Mouse (Mus musculus) stomach, embryonic 16.5 days (tissue): ENCODE measurements around the gene Eepd1. TPM values are rescaled to one million over a fixed set of nuclear protein-coding genes. Genes with fewer than 3 reads are reported as not detected.

Experiments
- ATAC-seq: fragments of 200-750 bp; cut with Nextera tagmentation; 2 replicates; pipeline ENCODE4 v1.8.0; 2017; ENCODE audit warnings: moderate number of reproducible peaks, moderate TSS enrichment; ENCODE audit not compliant: insufficient read depth, low FRiP score
- H3K27ac ChIP-seq: fragments of 300-500 bp; sonication (generic); 2 replicates; pipeline ENCODE4 v1.5.1; 2014; ENCODE audit warnings: low read length
- H3K27me3 ChIP-seq: fragments of 300-500 bp; sonication (generic); 2 replicates; pipeline ENCODE4 v1.6.1; 2014; ENCODE audit warnings: low read length, control low read depth, mixed read lengths; ENCODE audit not compliant: control insufficient read depth, insufficient read depth
- H3K36me3 ChIP-seq: fragments of 300-500 bp; sonication (generic); 2 replicates; pipeline ENCODE4 v1.6.1; 2014; ENCODE audit warnings: low read length; ENCODE audit not compliant: control insufficient read depth, insufficient read depth
- H3K4me1 ChIP-seq: fragments of 300-500 bp; sonication (generic); 2 replicates; pipeline ENCODE4 v1.6.1; 2014; ENCODE audit warnings: low read length, control low read depth, mixed read lengths; ENCODE audit not compliant: control insufficient read depth, insufficient read depth
- H3K4me2 ChIP-seq: fragments of 300-500 bp; sonication (generic); 2 replicates; pipeline ENCODE4 v1.6.1; 2014; ENCODE audit warnings: low read depth, low read length, mixed read lengths
- H3K4me3 ChIP-seq: fragments of 300-500 bp; sonication (generic); replicated peaks from 2 replicates; pipeline ENCODE4 v1.5.1; 2014; ENCODE audit warnings: mild to moderate bottlenecking, low read length
- H3K9ac ChIP-seq: fragments of 300-500 bp; sonication (generic); 2 replicates; pipeline ENCODE4 v1.6.1; 2014; ENCODE audit warnings: low read length
- H3K9me3 ChIP-seq: fragments of 300-500 bp; sonication (generic); replicated peaks from 2 replicates; pipeline ENCODE4 v1.6.1; 2016; ENCODE audit warnings: low read length, control low read depth; ENCODE audit not compliant: control insufficient read depth
- WGBS: fragments of 180-500 bp; shearing (Covaris S2); extraction: QIAGEN DNeasy Blood & Tissue Kit; methylation state at CpG from one replicate; pipeline ENCODE4 v1.1.7; 2014; 5-methylcytosine and 5-hydroxymethylcytosine counted together
- polyA plus RNA-seq: library from polyadenylated mRNA; unstranded; fragments of >200 nt; fragmentation: Nextera tagmentation; extraction: Ambion mirVana; gene quantifications from 2 replicates; pipeline ENCODE4 v1.2.1, GENCODE M21; 2015

The Eepd1 gene
- polyA plus RNA-seq, 1 experiment from 2014 or later, result 14.9 TPM

DNA sequence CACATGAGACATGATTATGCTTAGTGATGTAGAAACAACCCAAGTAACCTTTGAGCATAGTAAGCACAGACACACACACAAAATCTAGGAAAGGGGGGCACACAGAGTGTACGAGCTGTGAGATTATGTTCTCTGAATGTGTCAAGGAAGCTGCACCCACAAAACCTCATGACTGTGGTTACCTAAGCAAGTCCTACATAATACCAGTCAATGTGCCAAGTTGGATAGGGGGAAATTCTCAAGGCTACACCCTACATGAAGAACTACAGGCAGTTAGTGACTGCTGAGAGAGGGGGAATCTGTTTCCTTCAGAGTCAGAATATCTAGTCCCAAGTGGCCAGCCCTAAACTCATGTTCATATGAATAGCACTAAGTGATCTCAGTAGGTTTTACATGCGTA lies 58.1 kb downstream of the Eepd1 start:
- H3K9ac ChIP-seq, result no peak overlapping the region
- ATAC-seq, result no peak
- WGBS, result 92% methylated on average over 2 of the region's 2 CpGs
- H3K4me3 ChIP-seq, result no peak overlapping the region
- no peaks in the 10 kb centered on the region for H3K4me1 ChIP-seq
- H3K4me2 ChIP-seq, result no peak overlapping the region
- no peaks in the 10 kb centered on the region for H3K9me3 ChIP-seq
- H3K27ac ChIP-seq, result no peak overlapping the region
- no peaks in the 10 kb centered on the region for H3K27me3 ChIP-seq
- H3K36me3 ChIP-seq, result no peaks in the 10 kb centered on the region

DNA sequence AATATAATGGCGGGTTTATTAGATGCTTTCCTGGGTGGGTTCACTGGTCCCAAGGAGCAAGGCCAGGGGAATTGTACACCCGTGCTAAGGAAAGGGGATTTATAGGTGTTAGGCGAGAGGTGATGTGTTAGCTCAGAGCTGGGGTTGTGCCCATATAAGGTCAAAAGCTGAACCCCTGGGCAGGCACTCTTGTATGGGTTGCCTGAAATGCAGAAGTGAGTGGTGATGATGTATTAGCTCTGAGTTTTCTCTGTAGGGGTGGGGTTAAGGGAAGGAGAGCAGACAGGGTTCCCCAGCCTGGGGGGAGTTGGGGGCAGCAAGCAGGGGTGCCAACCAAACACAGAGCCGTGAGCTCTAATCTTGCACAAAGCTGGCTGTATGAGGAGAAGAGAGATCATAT lies 60.0 kb downstream of the Eepd1 start:
- WGBS, result 66% methylated on average over 4 of the region's 4 CpGs
- no peaks in the 10 kb centered on the region for H3K27me3 ChIP-seq
- no peak overlapping the region for H3K4me2 ChIP-seq
- H3K36me3 ChIP-seq, result no peaks in the 10 kb centered on the region
- ATAC-seq, result no peak
- no peak overlapping the region for H3K9ac ChIP-seq
- no peak overlapping the region for H3K27ac ChIP-seq
- H3K4me1 ChIP-seq, result no peaks in the 10 kb centered on the region
- no peaks in the 10 kb centered on the region for H3K9me3 ChIP-seq
- no peak overlapping the region for H3K4me3 ChIP-seq

- no peaks in the 10 kb centered on the region for H3K36me3 ChIP-seq
- WGBS, result 95% methylated on average over 2 of the region's 2 CpGs
- ATAC-seq, result no peak
- no peak overlapping the region for H3K4me3 ChIP-seq
- H3K4me1 ChIP-seq, result no peaks in the 10 kb centered on the region
- no peaks in the 10 kb centered on the region for H3K9me3 ChIP-seq
- H3K27me3 ChIP-seq, result no peaks in the 10 kb centered on the region
- no peak overlapping the region for H3K9ac ChIP-seq
- no peak overlapping the region for H3K27ac ChIP-seq
- no peak overlapping the region for H3K4me2 ChIP-seq
Observed at GRCm38 (mm10) chr9:25545212-25545611, 63.9 kb downstream of the Eepd1 start.

DNA sequence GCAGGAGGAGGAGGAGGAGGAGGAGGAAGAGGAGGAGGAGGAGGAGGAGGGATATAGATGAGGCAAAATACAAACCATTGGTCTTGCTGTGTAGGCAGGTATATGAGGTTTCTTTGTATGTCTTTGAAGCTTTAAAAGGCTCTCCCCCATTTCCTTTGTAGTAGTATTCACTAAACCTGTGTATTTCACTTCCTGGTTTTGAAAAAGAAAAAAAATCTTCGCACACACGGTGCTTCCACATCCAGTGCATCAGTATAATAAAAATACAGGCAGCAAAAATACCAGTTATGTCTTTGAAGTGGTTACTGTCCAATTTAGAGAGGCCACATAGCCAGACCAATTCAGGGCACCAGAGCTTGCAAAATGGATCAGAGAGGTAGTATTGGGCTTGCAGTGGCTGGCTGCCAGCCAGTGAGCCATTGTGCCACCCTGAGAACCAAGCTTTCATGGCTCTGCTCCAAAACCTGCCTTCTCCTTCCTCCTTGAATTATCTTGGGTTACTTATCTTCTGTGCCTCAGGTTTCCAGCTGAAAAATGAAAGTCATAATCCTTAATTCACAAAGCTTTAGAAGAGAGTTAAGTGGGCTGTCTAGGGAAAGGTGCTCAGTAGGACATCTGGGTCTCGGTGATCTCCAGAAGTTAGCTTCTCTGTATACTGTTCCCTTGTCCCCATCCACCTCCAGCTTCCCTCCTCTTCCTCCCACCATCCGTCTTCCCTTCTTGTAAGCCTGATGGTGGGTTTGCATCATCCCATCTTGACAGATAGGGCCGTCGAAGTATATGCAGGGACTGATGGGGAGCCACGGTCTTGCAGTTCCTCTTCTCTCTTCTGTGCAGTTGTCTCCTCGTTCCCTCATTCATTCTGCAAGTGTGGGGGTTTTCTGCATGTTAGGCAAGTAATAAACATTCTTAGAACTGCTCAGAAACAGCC lies 68.0 kb downstream of the Eepd1 start:
- no peaks in the 10 kb centered on the region for H3K36me3 ChIP-seq
- no peaks in the 10 kb centered on the region for H3K27me3 ChIP-seq
- no peak overlapping the region for H3K27ac ChIP-seq
- no peak for ATAC-seq
- H3K4me2 ChIP-seq, result no peak overlapping the region
- no peaks in the 10 kb centered on the region for H3K9me3 ChIP-seq
- no peak overlapping the region for H3K9ac ChIP-seq
- H3K4me3 ChIP-seq, result no peak overlapping the region
- WGBS, result 74% methylated on average over 8 of the region's 8 CpGs
- H3K4me1 ChIP-seq, result no peaks in the 10 kb centered on the region

DNA sequence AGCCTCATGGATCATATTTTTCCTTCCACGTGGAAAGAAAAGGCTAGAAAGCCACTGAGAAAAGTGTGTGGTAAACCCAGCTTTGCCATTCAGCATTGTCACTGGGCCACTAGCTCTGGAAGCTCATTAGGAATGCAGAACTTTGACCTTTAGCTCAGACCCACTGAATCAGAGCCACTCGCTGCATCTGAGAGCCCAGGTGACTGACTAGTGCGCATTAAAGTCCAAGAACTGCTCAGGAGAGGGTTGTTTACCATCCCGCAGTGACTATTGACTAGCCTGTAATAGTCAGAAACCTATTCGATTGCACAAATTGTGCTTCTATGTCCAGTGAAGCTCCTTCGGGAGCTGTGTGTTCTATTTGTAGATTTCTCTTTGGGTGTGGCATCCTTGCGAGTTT lies 68.8 kb downstream of the Eepd1 start:
- no peaks in the 10 kb centered on the region for H3K4me1 ChIP-seq
- no peak for ATAC-seq
- no peaks in the 10 kb centered on the region for H3K9me3 ChIP-seq
- H3K4me2 ChIP-seq, result no peak overlapping the region
- no peak overlapping the region for H3K9ac ChIP-seq
- 83% methylated on average over 7 of the region's 7 CpGs for WGBS
- no peaks in the 10 kb centered on the region for H3K27me3 ChIP-seq
- no peak overlapping the region for H3K4me3 ChIP-seq
- no peak overlapping the region for H3K27ac ChIP-seq
- H3K36me3 ChIP-seq, result no peaks in the 10 kb centered on the region

DNA sequence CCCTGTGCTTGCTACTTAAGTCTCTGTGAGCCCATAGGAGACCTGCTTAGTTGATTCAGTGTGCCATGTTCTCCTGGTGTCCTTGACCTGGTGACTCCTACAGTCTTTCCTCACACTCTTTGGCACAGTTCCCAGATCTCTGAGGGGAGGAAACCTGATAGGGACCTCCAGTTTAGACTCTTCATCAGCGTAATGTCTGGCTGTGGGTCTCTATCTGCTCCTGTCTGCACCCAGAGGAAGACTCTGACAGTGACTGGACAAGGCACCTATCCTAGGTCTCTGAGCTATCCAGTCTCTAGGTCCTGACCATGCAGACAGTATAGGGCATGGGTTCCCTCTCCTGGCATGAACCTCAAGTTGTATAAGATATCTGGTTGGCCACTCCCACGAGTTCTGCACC lies 71.2 kb downstream of the Eepd1 start:
- no peak overlapping the region for H3K9ac ChIP-seq
- H3K36me3 ChIP-seq, result no peaks in the 10 kb centered on the region
- H3K4me3 ChIP-seq, result no peak overlapping the region
- no peak for ATAC-seq
- H3K4me2 ChIP-seq, result no peak overlapping the region
- H3K9me3 ChIP-seq, result no peaks in the 10 kb centered on the region
- H3K27me3 ChIP-seq, result no peaks in the 10 kb centered on the region
- WGBS, result 66% methylated on average over 2 of the region's 2 CpGs
- H3K27ac ChIP-seq, result no peak overlapping the region
- no peaks in the 10 kb centered on the region for H3K4me1 ChIP-seq

- Histone ChIP-seq H3K4me3 (no peak overlapping the region), H3K4me1 (no peaks in the 10 kb centered on the region), H3K27me3 (no peaks in the 10 kb centered on the region), H3K36me3 (no peaks in the 10 kb centered on the region), H3K9ac (no peak overlapping the region), H3K4me2 (no peak overlapping the region), H3K27ac (no peak overlapping the region), H3K9me3 (no peaks in the 10 kb centered on the region)
- 68% methylated on average over 6 of the region's 6 CpGs for WGBS
- no peak for ATAC-seq
Observed at GRCm38 (mm10) chr9:25554246-25554803, 73.0 kb downstream of the Eepd1 start.

DNA sequence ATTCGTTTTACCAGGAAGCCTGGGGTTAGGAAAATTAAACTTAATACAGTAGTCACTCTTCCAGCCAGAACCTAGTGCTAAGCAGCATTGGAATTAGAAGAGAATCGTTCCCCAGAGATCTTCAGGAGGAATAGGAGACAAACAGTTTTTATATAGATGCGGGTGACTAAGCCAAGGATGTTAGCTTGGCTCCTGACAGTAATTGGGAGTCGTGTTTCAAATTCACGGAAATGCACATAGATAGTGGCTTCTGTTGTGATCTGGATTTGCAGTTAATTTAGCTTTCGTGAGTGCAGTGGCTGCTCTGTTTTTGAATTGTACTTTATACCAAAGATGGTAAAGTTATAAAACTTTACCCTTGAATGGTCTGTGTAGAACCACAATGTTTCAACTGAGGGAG lies 73.9 kb downstream of the Eepd1 start:
- no peak overlapping the region for H3K27ac ChIP-seq
- ATAC-seq, result no peak
- WGBS, result 65% methylated on average over 6 of the region's 6 CpGs

DNA sequence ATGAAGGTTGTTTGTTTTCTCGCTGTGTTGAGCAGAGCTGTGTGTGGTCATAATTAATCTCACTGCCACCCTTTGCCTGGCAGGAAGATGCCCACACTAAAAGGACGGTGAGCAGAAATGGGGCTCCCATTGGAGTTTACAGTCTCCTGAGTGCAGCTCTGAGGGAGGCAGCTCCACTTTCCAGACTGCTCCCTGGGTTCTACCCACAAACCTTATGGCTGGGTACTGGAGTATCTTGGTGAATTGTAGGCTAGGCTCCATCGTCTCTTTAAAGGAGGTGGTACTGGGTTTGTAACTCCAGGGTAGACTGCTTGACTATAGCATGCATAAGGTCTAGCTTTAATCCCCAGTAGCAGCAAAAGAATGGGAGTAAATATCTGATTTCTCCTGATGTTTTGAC lies 74.7 kb downstream of the Eepd1 start:
- H3K4me3 ChIP-seq, result no peak overlapping the region
- H3K36me3 ChIP-seq, result no peaks in the 10 kb centered on the region
- no peaks in the 10 kb centered on the region for H3K27me3 ChIP-seq
- no peak overlapping the region for H3K27ac ChIP-seq
- no peaks in the 10 kb centered on the region for H3K4me1 ChIP-seq
- H3K4me2 ChIP-seq, result no peak overlapping the region
- WGBS, result 76% methylated on average over 3 of the region's 3 CpGs
- no peak overlapping the region for H3K9ac ChIP-seq
- H3K9me3 ChIP-seq, result no peaks in the 10 kb centered on the region
- no peak for ATAC-seq

More for the DNA sequence above, 73.9 kb downstream of the Eepd1 start:
- no peaks in the 10 kb centered on the region for H3K36me3 ChIP-seq
- H3K27me3 ChIP-seq, result no peaks in the 10 kb centered on the region
- no peak overlapping the region for H3K9ac ChIP-seq
- H3K4me2 ChIP-seq, result no peak overlapping the region
- no peaks in the 10 kb centered on the region for H3K4me1 ChIP-seq
- H3K9me3 ChIP-seq, result no peaks in the 10 kb centered on the region
- no peak overlapping the region for H3K4me3 ChIP-seq
